Mouse (Mus musculus): ENCODE data around the gene Fsd1. TPM values are rescaled to one million over a fixed set of nuclear protein-coding genes. Genes with fewer than 3 reads are reported as not detected.
A peak's percentile ranks its signal among the peaks of the same experiment; 100 is the strongest.

Gene Fsd1
- total and polyA plus RNA-seq, 3 experiments = 0.27 TPM; not detected in 2

DNA sequence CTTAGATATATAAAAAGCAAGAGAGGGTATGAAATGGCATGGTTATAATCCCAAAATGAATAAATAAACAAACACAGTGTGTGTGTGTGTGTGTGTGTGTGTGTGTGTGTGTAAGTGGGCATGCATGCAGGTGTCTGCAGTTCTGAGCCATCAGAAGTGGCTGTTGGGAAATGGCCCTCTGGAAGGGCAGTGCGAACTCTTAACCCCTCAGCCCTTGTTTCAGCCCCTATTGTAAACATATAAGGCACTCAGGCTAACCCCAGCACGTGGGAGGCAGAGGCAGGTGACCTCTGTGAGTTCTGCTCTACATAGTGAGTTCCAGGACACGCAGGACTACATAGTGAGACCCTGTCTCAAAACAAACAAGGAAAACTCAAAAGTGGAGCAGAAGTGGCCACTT is 9.0 kb upstream of the Fsd1 start:
- TF ChIP-seq TAL1 (conservative IDR thresholded peaks at IDR 0.05; ENCODE audit: low read depth, low read length) = no peak
- no peak for ATAC-seq (ENCODE audit: extremely low read depth, insufficient number of reproducible peaks, low FRiP score, poor library complexity, severe bottlenecking)
- H3K27me3 ChIP-seq (ENCODE audit: insufficient read depth, low read length) = peaks cover 40% of the 10 kb centered on the region

GRCm38 (mm10) chr17:55990278-55990898 is 4.1 kb downstream of the Fsd1 start:
- no peak for TF ChIP-seq GATA1 (IDR thresholded peaks at IDR 0.05; ENCODE audit: borderline replicate concordance, low read length)
- no peak for TF ChIP-seq POLR2AphosphoS5 (IDR thresholded peaks at IDR 0.05; ENCODE audit: insufficient replicate concordance, low read depth, low read length)
- no peak for TF ChIP-seq CTCF (IDR thresholded peaks at IDR 0.05; ENCODE audit: low read depth, low read length)
- no peak for TF ChIP-seq TAL1 (conservative IDR thresholded peaks at IDR 0.05; ENCODE audit: low read depth, low read length)
- no peak for TF ChIP-seq GATA2 (IDR thresholded peaks at IDR 0.05; ENCODE audit: borderline replicate concordance, low read depth, low read length)
- no peaks in the 10 kb centered on the region for H3K36me3 ChIP-seq (replicated peaks)
- H3K9me3 ChIP-seq (replicated peaks) = no peaks in the 10 kb centered on the region
- DNase-seq (ENCODE audit: low spot score) (no peak), ATAC-seq (ENCODE audit: extremely low read depth, insufficient number of reproducible peaks, low FRiP score, poor library complexity, severe bottlenecking) (no peak)
- no peak overlapping the region for H3K4me3 ChIP-seq (ENCODE audit: low read depth, low read length)
- H3K4me1 ChIP-seq (ENCODE audit: insufficient read depth, low read depth, low read length) = peaks cover 8% of the 10 kb centered on the region
- H3K27me3 ChIP-seq (ENCODE audit: insufficient read depth, low read length) = peaks cover 80% of the 10 kb centered on the region

More for the DNA sequence above, 9.0 kb upstream of the Fsd1 start:
- Histone ChIP-seq H3K9me3 (replicated peaks) (no peaks in the 10 kb centered on the region), H3K4me1 (ENCODE audit: insufficient read depth, low read depth, low read length) (peaks cover 8% of the 10 kb centered on the region), H3K4me3 (ENCODE audit: low read depth, low read length) (no peak overlapping the region), H3K36me3 (replicated peaks) (no peaks in the 10 kb centered on the region)
- no peak for DNase-seq (ENCODE audit: low spot score)

DNA sequence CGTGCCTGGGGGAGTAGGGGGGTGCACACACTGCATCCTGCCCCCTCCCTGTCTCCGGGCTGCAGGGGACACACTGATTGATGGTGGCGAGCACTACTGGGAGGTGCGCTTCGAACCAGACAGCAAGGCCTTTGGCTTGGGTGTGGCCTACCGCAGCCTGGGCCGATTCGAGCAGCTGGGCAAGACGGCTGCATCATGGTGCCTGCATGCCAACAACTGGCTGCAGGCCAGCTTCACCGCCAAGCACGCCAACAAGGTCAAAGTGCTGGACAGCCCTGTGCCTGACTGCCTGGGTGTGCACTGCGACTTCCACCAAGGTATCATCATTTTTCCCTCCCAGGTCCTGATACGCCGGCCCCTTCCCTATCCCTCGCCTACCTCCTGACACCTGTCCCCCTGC is 9.7 kb downstream of the Fsd1 start:
- peaks cover 4% of the 10 kb centered on the region for H3K9me3 ChIP-seq (replicated peaks)
- no peaks in the 10 kb centered on the region for H3K4me1 ChIP-seq (ENCODE audit: insufficient read depth, low read depth, low read length)
- TF ChIP-seq POLR2AphosphoS5 (IDR thresholded peaks at IDR 0.05; ENCODE audit: insufficient replicate concordance, low read depth, low read length) (no peak), GATA2 (IDR thresholded peaks at IDR 0.05; ENCODE audit: borderline replicate concordance, low read depth, low read length) (no peak), GATA1 (IDR thresholded peaks at IDR 0.05; ENCODE audit: borderline replicate concordance, low read length) (no peak), CTCF (IDR thresholded peaks at IDR 0.05; ENCODE audit: low read depth, low read length) (no peak), TAL1 (conservative IDR thresholded peaks at IDR 0.05; ENCODE audit: low read depth, low read length) (no peak)
- no peak for DNase-seq (ENCODE audit: low spot score)
- no peak overlapping the region for H3K4me3 ChIP-seq (ENCODE audit: low read depth, low read length)
- H3K27me3 ChIP-seq (ENCODE audit: insufficient read depth, low read length) = peaks cover 44% of the 10 kb centered on the region
- no peak for ATAC-seq (ENCODE audit: extremely low read depth, insufficient number of reproducible peaks, low FRiP score, poor library complexity, severe bottlenecking)
- no peaks in the 10 kb centered on the region for H3K36me3 ChIP-seq (replicated peaks)

- Histone ChIP-seq H3K36me3 (replicated peaks) (no peaks in the 10 kb centered on the region), H3K4me1 (ENCODE audit: insufficient read depth, low read depth, low read length) (no peaks in the 10 kb centered on the region; the same call in 1 of the 2 replicates), H3K9me3 (replicated peaks) (peaks cover 4% of the 10 kb centered on the region), H3K4me3 (ENCODE audit: low read depth, low read length) (no peak overlapping the region), H3K27me3 (ENCODE audit: insufficient read depth, low read length) (peaks cover 20% of the 10 kb centered on the region)
- DNase-seq (ENCODE audit: low spot score) (no peak), ATAC-seq (ENCODE audit: extremely low read depth, insufficient number of reproducible peaks, low FRiP score, poor library complexity, severe bottlenecking) (no peak)
- TF ChIP-seq GATA1 (IDR thresholded peaks at IDR 0.05; ENCODE audit: borderline replicate concordance, low read length) (no peak), GATA2 (IDR thresholded peaks at IDR 0.05; ENCODE audit: borderline replicate concordance, low read depth, low read length) (no peak), TAL1 (conservative IDR thresholded peaks at IDR 0.05; ENCODE audit: low read depth, low read length) (no peak), POLR2AphosphoS5 (IDR thresholded peaks at IDR 0.05; ENCODE audit: insufficient replicate concordance, low read depth, low read length) (no peak), CTCF (IDR thresholded peaks at IDR 0.05; ENCODE audit: low read depth, low read length) (no peak)
These were observed 13.6 kb downstream of the Fsd1 start for GRCm38 (mm10) chr17:55999794-56000499.

GRCm38 (mm10) chr17:56003000-56003399 is 16.7 kb downstream of the Fsd1 start:
- no peaks in the 10 kb centered on the region for H3K9me3 ChIP-seq (replicated peaks)
- ATAC-seq (ENCODE audit: extremely low read depth, insufficient number of reproducible peaks, low FRiP score, poor library complexity, severe bottlenecking) (no peak), DNase-seq (ENCODE audit: low spot score) (no peak)
- no peaks in the 10 kb centered on the region for H3K36me3 ChIP-seq (replicated peaks)
- no peak for TF ChIP-seq GATA2 (IDR thresholded peaks at IDR 0.05; ENCODE audit: borderline replicate concordance, low read depth, low read length)
- no peak for TF ChIP-seq TAL1 (conservative IDR thresholded peaks at IDR 0.05; ENCODE audit: low read depth, low read length)
- no peak for TF ChIP-seq GATA1 (IDR thresholded peaks at IDR 0.05; ENCODE audit: borderline replicate concordance, low read length)
- no peak for TF ChIP-seq CTCF (IDR thresholded peaks at IDR 0.05; ENCODE audit: low read depth, low read length)
- TF ChIP-seq POLR2AphosphoS5 (IDR thresholded peaks at IDR 0.05; ENCODE audit: insufficient replicate concordance, low read depth, low read length) = no peak
- no peak overlapping the region for H3K4me3 ChIP-seq (ENCODE audit: low read depth, low read length)
- peaks cover 18% of the 10 kb centered on the region for H3K4me1 ChIP-seq (ENCODE audit: insufficient read depth, low read depth, low read length)
- H3K27me3 ChIP-seq (ENCODE audit: insufficient read depth, low read length) = peaks cover 11% of the 10 kb centered on the region

DNA sequence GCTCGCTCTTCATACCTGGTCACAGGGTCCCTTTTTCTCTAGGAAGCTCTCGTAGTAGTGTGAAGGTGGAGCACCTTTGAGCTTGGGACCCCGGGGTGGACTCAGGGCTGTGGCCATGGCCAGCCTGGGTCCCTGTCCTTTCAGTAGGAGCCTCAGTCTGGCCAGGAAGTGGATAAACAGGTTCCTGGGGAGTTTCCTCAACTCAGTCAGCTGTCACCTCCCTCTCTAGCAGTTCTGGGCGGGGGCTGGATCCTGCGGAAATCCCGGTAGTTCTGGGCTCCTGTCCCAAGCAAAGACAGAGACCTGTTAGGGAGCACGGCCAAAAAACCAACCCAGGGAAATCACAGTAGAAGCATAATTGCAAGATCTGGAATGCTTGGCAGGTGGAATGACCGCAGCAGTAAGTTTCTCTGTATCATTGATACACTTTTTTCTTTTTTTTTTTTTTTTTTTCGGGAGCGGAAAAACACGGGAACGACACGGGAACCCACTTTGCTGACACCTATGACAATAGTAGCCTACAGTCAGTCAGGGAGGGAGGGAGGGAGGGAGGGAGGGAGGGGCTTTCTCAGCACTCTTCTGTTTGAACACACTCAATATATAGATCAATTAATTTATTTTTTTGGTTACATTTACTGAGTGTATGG is 19.2 kb downstream of the Fsd1 start, which contains the start of the genes Stap2 and Mpnd:
Stap2 (minus strand) TSS at position 170 of the 647 bp plus-strand sequence.
Mpnd (plus strand) TSS at position 297 of the 647 bp plus-strand sequence.
- no peak for TF ChIP-seq TAL1 (conservative IDR thresholded peaks at IDR 0.05; ENCODE audit: low read depth, low read length)
- TF ChIP-seq POLR2AphosphoS5 (IDR thresholded peaks at IDR 0.05; ENCODE audit: insufficient replicate concordance, low read depth, low read length) = no peak
- no peak for TF ChIP-seq GATA1 (IDR thresholded peaks at IDR 0.05; ENCODE audit: borderline replicate concordance, low read length)
- no peak for TF ChIP-seq CTCF (IDR thresholded peaks at IDR 0.05; ENCODE audit: low read depth, low read length)
- TF ChIP-seq GATA2 (IDR thresholded peaks at IDR 0.05; ENCODE audit: borderline replicate concordance, low read depth, low read length) = no peak
- H3K9me3 ChIP-seq (replicated peaks) = no peaks in the 10 kb centered on the region
- peaks cover 5% of the 10 kb centered on the region for H3K36me3 ChIP-seq (replicated peaks)
- H3K27me3 ChIP-seq (ENCODE audit: insufficient read depth, low read length) = peaks cover 11% of the 10 kb centered on the region
- peak; percentile 77 for DNase-seq (ENCODE audit: low spot score)
- peaks cover 38% of the 10 kb centered on the region for H3K4me1 ChIP-seq (ENCODE audit: insufficient read depth, low read depth, low read length)
- no peak for ATAC-seq (ENCODE audit: extremely low read depth, insufficient number of reproducible peaks, low FRiP score, poor library complexity, severe bottlenecking)
- H3K4me3 ChIP-seq (ENCODE audit: low read depth, low read length) = no peak within 1 kb of the TSS
